Mouse (Mus musculus) regulatory T cell (primary cell): Measurements from ENCODE around the gene Birc5.

ENCODE experiments used
- in situ Hi-C: fragments of 300-600 bp; cut with MboI, MseI; formaldehyde crosslinking; loops from one replicate; pipeline ENCODE4 v1.15.1; 2025; ENCODE audit warnings: high pct_unique_total_duplicates

The Birc5 gene

DNA sequence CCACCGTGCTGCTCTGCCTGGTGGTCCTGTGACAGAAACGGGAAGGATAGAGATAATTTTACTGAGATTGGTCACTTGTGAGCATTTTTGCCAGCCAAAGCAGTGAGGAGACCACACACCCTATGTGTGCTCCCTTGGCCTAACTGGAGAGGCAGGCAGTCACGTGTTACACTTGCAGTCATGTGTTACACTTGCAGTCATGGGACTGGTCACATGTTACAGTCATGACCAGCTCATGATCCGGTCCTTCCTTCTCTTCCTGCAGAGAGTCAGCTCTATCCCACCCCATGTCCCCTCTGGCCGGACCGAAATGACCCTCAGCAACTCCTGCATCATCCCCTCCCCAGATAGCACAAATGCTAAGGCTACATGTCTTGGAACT is 31.9 kb downstream of the Birc5 start:
- in situ Hi-C loops: no loop called here

DNA sequence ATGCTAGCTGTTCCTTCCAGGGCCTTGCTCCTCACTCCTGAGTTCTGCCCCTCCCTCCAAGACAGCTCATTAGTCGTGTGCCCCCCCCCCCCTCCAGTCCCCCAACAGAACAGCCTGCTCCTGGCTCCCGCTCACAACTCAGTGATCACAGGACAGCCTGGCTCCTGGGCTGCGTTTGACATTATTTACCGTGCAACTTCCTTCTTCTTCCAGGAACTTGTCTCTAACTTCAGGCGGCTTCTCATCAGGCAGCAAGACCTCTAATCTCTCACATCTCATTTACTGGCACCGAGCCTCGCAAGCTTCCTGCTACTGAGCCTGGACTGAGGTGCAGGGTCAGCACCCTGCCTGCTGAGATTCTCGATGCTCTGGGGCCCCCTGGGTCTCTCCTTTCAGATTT is 32.7 kb downstream of the Birc5 start:
- in situ Hi-C loops: no loop called here

DNA sequence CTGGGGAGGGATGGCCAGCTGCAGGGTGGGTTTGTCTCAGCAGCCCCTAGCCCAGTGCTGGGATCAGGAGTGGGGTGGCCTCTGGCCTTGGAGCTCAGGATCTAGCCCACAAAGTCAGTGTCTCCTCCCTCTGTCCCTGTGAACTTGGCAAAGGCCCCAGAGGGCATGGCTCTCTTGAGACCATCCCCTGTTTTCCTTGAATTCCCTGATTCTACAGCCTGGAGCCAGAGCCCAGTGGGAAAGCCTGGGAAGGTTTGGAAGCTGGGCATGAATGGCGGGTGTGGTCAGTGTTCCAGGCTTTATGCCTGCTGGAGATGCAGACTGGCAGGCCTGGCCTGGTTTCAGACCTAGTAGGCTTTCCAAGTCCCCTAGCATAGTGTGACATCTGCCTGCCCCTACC is 33.2 kb downstream of the Birc5 start:
- in situ Hi-C loops: no loop called here

DNA sequence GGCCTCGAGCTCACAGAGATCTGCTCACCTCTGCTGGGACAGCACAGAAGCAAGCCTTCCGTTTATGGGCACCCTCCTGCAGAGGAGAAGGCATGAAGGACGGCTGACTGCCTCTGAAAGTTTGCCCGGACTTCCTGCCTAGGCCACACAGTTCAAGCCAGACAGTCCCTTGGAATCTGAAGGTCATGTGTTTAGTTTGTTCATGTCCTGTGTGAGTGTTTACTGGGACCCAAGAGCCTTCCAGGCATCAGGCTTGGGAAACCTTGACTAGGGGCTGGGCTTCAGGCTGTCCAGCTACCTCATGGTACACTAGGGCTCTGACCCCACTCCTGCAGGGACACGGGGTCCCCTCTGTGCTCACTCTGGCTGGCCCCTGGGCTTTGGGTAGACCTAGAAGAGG is 36.9 kb downstream of the Birc5 start:
- in situ Hi-C loops: no loop called here

DNA sequence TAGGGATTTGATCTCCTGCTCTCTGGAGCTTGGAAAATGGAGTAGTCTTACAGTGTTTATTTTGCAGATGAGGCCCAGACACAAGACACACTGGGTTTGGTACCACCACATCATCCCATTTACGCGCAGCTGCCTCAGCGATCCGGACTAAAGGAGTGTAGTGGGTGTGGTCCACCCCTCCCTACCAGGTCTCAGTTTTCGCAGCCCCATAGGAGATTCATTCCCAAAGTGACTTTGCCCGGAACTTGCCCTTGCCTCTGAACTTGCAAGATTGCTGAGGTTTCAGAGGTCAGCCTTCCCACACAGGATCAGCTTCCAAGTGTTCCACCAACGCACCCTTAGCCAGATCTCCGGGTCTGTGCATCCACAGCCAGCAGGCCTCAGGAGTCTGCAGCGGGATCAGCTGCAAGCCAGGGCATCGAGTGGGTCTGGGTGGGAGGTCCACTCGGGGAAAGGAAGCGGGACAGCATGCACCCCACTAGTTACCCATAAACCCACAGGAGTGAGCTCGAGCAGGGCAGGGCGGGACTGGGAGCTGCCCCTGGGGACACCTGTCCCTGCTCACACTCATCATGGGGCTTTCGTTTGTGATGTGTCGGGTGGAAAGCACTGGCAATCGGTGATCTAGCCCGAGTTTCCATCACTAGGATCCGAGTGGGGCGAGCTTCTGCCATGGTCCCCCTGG is 39.3 kb downstream of the Birc5 start:
- in situ Hi-C loops: no loop called here

DNA sequence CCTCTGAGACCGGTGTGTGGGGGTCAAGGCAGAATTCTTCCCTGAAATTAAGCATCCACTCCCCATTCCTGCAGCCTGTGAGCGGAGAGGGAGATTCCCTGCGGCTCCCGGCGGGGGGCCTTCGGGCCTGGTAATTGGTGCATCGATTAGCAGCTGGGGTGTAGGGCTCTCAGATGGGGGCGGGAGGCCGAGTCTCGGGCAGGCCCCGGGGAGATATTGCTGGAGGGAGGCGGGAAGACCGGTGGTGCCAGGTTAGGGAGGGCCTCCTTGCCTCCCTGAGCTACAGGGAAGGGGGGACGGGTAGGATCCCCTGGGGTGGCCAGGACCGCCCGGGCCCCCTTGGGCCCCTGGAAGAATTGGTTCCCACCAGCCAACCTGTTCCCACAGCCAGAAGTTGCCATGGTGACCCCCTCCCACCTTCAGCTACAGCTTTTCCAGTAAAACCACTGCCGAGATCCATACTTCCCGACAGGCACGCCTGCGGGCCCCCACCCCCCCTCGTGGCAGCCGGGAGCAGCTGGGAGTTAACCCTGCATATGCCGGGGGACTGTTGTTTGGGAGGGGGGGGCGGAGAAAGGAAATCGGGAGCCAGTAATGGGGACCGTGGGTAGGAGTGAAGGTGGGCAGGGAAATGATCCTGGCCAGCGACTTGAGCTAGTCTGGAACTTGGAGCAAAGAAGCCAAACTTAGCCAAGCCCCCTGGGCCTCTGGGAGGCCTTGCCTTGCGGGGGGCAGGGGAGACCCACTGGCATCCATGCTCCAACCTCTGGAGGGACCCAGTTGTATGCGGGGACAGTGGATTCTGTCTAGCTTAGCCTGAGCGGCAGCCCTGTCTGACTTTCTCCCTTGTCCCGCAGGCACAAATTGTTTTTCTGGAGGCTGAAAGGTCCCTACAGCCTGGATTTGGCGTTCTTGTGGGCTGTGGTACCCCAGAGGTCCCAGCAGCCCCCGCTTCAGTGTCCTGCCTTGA is 40.1 kb downstream of the Birc5 start:
- in situ Hi-C loops: no loop called here

DNA sequence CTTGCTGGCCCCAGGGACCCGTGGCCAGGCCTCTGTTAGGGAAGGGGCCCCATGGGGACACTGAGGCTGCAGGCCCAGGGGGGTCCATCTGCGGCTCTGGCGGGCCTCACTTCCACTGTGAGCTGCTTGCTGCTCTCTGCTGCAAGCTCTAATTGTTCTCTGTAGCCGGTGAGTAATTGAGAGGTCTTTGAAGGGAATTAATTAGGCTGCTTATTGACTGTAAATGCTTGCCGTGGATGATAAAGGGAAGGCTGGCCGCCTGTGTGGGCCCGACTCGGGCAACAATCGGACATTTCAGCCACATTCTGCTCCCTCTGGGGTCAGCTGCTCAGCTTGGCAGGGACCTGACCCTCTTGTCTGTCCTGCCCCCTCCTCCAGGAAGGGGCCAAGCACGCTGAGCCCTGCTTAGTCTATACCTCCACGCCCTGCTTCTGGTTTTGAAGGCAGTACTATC is 40.9 kb downstream of the Birc5 start:
- in situ Hi-C loops: no loop called here

DNA sequence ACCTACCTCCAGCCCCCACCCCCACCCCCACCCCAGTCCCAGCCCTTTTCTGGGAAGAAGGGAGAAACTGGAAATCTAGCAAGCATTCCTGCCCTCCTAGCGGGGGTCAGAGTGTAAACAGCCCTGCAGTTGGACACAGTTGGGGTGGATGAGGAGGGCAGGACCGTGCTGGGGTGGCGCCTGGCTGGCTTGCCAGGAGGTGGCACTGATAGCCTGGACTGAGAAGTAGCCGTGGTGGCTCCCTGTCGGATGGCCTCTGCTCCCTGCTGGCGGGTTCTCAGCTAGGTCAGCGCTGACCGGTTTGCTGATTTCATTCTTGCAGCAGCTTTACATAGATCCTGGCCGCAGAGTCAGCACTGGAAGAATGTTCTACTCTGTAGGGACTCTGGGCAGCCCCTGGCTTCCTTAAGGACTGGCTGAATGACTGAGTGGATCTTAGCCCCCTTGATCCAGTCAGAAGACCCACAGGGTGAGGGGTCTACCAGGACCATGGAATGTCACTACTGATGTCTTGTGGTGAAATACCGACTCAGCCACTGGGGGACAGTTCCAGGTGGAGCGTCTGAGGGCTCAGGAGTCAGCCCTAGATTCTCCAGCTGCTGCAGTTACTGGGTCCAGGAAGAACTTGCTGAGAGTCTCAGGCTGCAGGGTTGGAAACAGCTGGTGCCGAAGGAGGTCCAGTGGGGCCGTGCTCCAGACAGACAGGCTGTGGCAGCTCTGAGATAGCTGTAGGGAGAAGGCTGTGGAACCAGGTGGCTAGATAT is 41.6 kb downstream of the Birc5 start:
- in situ Hi-C loops: no loop called here

DNA sequence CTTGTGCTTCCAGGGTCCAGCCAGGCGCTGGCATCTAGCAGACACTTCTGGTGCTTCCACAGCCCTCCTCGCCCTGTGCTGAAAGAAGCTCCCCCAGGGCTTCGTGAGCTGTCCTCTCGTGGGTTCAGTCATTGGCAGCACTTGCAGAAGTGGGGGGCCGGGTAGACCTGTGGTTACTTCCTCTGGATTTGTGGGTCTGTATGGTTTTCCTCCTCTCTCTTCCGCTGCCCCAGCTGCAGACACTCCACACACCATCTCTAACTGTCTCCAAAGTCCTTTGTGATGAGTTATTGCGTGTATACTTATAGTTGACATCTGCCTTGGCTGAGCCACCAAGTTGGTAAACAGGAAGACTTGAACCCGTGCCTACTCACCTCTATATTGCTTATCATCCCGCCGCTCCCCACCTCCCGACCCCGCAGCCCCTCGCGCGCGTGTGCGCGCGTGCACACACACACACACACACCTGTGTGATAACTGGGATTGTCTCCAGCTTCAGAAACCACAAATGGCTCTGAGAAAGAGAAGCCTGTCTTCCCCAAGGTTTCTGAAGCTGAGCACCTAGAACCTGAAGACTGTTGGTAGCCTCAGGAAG is 42.6 kb downstream of the Birc5 start:
- in situ Hi-C loops: no loop called here

DNA sequence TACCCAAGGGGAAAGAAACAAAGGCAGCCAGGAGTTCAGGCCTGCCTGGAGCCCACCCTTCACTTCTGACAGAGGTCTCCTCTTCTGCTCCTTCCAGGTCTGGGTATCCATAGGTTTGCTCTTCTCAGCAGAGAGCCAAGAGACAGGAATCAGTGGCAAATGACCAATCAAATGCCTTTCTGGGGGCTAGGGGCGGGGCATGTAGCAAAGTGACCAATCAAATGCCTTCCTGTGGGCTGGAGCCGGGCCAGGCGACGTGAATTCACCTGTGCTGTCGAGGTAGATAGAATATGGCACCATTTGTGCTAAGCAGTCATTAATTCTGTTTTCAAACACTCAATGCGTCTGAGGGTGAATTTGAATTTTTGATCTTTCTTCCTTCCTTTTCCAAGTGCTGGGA is 43.1 kb downstream of the Birc5 start:
- in situ Hi-C loops: no loop called here

DNA sequence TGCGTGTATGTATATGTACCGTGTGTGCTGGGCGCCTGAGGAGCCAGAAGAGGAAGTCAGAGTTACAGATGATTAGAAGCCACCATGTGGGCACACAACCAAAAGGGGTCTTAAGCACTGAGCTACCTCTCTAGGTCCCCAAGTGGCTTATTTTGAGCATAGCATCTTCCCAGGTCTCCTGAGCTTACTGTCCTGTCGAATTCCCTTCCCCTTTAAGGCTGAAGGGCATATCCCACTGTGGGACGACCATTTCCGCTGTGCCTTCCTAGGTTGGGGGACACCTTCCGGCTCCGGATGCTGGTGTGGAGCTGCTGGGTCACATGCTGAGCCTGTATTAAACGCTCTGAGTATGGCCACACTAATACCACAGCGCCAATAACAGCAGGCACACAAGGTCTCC is 45.6 kb downstream of the Birc5 start:
- in situ Hi-C loops: no loop called here

DNA sequence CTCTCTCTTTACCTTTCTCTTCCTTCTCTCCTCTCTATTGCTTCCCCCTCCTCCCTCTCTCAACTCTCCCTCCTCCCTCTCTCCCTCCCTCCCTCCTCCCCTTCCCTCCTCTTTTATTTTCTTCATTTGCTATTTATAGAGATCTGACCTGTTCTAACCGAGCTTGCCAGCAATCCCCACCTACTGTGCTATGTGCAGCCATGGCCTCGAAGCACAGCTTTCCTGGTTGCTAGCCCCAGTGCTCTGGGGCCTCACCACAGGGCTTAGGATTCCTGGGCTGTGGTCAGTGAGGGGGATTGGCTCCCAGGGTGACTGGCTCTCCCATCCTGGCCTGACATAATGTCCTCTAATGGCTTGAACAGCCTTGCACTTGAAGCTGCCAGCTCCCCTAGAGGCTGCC is 47.5 kb downstream of the Birc5 start:
- in situ Hi-C loops: no loop called here

DNA sequence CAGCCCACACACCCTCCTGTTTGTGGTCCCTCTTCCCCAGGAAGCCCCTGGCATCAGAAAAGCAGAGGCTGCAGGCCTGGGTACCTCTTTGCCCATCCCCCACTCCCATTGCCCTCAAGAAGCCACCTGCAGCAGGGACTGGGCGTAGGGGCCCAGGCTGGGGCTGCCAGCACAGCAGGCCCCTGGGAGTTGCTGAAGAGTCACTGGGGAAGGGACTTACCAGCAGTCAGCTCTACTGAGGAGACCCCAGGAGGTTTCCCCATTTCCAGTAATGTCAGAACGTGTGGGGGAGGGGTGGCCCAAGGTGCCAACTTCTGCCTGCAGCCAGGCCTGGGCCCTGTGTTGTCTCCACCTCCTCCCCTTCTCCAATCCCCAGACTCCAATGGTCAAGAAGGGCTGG is 53.2 kb downstream of the Birc5 start:
- in situ Hi-C loops: no loop called here

DNA sequence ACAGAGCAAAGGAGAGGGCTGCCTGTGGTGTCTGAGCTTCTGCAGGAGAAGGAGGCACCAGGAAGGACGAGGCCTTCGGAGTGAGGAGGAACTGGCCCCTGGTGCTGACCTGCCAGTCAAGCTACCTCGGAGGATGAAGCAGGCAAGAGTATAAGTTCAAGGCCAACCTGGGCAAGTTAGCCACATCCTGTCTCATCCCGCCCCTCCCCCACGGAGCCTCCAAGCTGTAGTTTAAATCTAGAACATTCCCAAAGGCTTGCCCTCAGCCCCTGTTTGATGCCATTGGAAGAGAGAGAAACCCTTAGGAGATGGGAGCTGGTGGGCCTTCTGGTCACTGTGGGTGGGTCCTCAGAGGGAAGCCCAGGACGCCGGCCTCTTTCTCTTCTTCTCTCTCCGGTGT is 55.4 kb downstream of the Birc5 start:
- in situ Hi-C loops: no loop called here
